Mouse (Mus musculus) testis, postnatal 14 days (tissue): ENCODE measurements around the gene Magi2.
"Not testable (repeated sequence)": the region's sequence is repeated elsewhere in the genome, so short reads cannot be mapped to it uniquely, and the experiment has no call there.

Source experiments
- DNase-seq: peaks from one replicate; pipeline ENCODE4 v3.0.0; 2021; ENCODE audit warnings: low spot score

The Magi2 gene

DNA sequence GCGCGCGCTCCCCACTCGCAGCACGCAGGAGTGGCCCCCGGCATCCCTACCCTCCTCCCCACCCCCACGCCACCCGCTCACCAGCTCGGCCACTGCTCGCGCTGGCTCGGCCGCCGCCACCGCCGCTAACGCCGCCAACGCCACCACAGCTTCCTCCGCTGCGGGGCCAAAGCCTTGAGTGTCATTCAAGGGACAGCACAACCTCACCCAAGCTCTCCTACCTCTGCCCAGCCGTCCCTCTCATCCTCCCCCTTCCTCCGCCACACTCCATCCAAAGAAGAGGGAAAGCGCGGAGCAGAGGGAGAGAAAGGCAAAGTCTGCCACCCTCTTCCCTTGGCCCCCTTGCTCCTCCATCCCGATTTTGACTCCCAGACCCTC, at the start of gene Magi2:
Gene Magi2, plus strand, starts transcription at position 171 of the 378 bp plus-strand sequence.
- no peak for DNase-seq

DNA sequence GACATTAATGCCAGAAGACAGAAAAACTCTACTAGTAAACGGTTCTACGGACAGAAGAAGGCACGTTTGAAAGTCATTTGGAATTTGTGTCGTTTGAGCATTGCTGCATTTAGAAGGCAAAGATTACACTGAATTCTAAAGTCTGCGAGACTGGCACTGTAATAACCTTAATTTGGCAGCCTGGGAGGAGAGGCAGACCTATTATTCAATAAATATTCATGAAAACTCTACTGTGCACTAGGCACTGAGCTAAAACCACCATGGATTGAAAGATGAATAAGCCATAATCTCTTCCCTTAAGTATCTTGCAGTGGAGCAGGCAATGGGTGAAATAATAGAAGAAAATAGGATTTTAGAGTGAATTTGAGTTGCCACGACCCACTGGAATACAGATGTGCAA, 48.2 kb upstream of the Magi2 start:
- no peak for DNase-seq

DNA sequence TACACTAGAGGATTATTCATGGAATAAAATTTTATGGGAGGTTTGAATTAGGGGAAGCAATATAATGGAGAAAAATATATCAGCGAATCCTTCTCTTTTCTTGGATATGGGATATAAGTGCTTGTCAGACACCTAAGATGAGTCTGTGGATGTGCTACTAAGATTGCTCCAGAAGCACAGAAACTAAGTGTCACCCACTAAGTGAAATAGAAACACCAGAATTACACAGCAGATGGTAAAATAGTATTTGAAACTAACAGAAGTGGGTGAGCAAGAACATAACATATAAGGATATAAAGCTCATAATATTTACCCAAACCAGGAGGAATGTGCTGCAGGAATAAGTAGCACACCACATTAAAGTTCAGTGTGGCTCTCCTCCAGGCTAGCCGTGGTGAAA, 40.7 kb upstream of the Magi2 start:
- no peak for DNase-seq

DNA sequence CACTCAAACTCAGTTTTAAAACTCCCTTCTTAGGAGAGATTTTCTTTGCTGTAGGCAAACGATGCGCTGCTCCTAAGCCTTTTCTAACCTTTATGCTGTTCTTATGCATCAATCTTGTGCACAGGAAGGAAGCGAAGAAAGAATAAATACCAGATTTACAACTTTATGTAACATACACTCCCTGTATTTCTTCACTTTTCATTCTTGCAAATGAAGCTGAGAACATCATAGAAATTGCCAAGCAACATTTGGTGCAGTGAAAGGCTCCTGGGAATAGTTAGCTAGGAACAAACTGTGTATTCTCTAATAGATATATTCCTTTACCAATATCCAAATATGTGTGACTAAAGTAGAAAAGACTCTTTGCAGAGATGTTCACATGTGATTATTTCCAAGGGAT, 15.2 kb upstream of the Magi2 start:
- DNase-seq, result no peak

DNA sequence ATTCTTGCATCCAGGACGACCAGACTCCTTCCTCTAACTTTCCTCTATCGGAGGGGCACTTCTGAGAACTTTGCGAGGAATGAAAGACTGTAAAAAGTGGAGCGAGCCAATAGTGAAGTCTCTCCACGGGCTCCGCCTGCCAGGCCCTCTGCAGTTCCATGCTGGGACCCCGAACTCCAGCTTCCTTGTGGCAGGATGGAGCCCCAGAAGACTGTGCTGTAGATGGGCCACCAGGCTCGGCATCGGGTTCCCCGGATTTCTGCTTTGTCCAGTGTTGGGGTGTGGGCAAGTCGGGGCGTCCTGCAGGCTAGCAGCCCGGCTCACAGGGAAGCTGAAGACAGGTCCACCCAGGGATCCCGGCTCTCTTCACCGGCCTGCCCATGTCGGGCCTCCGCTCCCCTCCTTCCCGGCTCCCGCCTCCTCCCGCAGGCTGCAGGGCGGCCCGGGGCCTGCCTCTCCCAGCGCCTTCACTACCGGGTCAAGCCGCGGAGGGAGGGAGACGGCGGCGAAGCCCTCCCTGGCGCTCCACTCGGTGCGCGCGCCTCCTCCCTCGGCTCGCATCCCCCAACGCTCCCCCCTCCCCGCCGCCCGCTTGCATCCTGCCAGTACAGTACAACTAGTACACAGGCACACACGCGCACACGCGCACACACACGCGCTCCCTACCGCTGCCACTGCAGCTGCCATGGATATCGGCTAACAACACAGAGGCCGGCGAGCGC, 531 bp upstream of the Magi2 start:
- peak; percentile 67 for DNase-seq

DNA sequence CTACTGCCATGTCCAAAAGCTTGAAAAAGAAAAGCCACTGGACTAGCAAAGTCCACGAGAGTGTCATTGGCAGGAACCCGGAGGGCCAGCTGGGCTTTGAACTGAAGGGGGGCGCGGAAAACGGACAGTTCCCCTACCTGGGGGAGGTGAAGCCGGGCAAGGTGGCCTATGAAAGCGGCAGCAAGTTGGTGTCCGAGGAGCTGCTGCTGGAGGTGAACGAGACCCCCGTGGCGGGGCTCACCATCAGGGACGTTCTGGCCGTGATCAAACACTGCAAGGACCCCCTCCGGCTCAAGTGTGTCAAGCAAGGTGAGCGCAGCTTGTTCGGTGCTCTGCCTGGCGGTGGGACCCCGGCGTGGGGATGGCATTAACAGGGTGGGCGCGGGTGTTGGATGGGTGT, 445 bp downstream of the Magi2 start:
- no peak for DNase-seq

DNA sequence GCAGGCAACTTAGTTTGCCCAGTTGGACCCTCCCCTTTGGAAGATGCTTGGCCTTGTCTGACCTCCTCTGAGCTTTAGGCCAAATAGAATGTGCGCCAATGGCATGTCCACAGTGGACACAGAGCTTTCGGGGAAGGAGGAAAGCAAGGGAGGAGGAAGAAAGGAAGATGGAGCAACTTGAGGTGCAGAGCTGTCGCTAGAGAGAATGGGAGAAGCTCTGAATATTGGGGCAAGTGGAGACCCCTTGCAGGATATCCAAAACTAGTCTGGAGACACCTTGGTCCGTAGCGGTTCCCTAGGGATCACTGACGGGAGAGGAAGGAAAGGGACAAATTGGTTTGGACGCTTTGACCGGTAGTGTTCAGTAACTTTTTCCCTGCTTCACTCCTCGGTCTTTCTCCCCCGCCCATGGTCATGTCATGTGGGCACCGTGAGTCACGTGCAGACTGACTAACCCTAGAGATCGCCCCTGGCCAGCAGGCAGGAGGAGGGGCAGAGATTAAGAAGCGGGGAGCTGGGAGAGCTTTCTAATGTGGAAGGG, 1.0 kb downstream of the Magi2 start:
- peak; percentile 25 for DNase-seq

DNA sequence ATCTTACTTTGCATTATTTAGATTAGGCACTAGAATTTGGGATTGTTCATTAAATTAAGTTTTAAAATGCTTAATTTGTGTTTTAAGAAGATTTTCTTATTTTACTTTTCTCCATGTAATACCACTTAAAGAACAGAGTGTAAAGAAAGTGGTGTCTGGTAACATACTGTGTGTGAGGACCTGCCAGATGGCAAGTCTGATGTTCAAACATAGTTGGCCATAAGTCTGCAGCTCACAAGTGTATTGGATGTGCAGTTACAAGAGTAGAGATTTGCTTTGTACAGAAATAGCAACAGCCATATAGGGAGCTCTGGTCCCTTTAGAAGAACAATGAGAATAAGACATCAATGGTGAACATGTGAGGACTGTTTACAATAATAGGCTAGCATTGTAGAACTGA, 15.0 kb downstream of the Magi2 start:
- no peak for DNase-seq

DNA sequence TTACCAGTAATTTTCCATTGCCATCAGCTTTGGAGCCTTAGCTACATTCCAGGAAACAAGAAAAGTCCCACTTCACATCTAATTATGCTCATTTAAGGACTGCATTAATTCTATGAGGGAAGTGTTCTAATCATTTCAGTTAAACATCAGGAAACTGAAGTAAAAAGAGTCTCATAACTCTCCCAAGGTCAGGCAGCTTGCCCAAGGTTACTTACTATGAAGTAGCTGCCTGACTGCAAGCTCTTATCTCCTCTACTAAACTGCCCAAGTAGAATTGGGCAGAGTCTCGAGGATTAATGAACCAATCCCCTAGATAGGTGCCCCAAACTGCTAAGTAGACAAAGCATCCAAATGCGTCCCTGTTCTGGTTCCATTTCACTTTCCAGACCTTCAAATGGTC, 19.6 kb downstream of the Magi2 start:
- DNase-seq, result no peak

DNA sequence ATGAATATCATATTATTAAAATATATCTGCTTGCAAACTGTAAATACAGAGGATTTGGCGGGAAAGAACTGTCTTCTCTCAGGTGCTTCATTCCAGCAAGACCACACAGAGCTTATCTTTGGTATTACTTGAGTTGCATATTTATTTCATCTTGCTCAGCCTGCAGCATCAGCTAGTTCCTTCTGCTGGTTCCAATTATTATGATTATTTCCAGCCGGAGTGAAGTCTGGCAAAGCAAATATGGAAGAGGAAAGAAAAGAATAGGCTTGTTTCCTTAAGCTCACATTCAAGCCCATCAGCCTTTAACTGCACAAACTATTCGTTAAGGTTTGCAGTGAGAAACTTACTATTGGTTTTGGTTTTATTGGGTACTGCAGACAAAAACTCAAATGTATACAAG, 20.4 kb downstream of the Magi2 start:
- DNase-seq, result no peak

DNA sequence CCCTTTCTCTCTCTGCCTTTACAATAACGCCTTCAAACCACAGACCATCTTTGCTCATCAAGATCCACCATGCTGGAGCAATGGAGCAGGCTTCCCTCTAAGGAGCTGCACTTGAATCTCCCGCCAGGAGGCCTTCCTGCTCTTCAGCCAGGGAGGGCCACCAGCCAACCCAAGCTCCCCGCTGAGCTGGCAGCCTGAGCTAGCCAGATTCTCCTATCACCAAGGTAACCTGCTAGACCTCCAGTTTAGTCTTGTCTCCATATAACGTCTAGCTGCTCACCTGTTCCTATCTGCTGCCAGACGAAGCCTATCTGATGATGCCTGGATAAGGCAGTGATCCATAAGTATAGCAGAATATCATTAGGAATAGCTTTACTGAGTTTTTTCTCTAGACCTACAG, 36.0 kb downstream of the Magi2 start:
- DNase-seq, result no peak

DNA sequence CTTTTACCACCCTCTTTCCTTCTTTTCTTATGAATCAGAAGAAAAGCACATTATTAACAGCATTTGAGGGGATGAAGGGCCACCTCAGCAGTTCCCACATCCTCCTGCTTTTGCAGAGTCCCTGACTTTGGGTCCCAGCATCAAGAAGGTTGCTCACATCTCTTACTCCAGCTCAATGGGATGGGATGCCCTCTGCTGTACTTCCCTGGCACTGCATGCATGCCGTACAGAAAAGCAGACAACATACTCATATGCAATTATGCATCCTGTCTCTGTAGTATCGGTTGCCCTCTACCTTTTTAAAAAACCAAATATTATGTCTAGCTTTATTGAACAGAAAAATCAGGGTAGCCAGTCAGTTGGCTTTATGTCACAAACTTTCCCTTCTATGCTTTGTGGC, 37.8 kb downstream of the Magi2 start:
- no peak for DNase-seq

DNA sequence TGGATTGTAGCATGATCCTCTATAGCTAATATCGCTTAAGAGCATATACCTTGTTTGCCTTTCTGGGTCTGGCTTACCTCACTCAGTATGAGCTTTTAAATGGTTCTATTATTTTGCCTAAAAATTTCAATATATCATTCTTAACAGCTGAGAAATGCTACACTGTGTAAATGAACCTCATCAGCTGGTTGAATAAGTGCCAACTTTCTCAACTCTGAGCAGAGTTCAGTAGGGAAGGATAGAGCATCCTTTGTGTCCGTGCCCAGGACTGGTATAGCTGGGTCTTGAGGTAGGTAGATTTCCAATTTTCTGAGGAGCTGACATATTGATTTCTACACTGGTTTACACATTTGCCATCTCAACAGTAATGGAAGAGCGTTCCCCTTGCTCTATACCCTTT, 65.7 kb downstream of the Magi2 start:
- DNase-seq, result no peak

DNA sequence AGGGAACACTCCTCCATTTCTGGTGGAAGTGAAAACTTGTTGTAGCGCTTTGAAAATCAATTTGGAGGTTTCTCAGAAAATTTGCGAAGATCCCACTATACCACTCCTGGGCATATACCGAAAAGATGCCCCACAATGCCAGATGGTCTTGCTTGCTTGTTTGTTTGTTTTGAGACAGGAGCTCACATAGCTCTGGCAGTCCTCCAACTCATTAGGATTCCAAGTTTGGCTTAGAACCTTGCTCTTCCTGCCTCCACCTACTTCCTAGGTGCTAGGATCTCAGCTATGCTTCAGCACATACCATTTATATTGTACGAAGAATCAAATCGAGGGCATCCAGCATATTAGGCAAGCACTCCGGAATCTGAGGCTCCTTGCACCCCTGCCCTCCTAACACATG, 79.8 kb downstream of the Magi2 start:
- DNase-seq, result no peak

DNA sequence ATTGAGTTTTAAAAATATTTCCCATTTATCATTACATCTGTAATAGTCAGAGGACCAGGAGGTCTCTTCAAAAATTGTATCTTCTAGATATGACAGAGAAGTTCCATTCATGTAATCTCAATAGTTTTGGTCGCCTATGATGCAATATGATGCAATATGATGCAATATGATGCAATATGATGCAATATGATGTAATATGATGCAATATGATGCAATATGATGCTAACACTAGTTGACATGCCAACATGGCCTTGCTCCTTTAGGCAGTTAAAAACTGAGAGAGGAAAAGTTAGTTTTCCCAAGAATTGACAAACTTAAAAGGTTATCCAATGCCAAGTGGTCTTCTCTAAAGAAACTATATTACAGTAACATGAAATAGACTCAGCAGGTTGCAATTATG, 83.0 kb downstream of the Magi2 start:
- DNase-seq, result no peak

DNA sequence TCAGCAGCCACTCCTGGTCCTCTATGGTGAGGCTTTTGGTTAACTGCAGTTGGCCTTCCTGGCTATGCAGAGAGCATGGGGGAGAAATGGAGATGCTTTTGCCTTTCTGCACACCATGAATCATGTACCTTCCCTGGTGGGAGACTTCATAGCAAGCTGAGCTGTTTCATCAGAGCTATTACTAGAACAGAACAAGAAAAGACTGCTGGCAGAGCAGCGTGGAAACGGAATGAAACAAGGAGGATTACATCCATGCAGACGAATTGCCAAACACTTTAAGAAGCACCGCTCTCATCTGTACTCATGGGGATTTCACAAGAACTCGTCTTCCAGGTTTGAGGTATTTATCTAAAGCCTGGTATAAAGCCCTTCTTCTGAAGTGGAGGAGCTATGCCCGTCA, 95.7 kb downstream of the Magi2 start:
- no peak for DNase-seq

DNA sequence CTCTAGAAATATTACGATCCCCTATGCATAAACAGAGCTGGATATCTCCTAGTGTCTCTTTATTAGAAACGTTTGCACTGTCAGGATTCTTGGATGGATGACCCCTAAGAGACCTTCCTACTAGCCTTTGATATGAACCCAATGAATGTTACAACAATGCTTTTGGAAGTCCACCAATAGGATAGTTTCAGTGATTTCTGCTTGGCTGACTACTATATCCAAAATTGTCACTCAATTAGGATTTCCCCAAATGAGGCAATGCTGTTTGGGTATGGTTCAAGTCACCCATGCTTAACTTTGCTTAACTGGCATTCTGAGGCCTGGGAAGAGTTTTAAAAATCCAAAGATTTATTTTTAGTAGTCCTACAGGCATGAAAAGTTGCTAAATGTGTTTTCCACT, 110.7 kb downstream of the Magi2 start:
- DNase-seq, result no peak

DNA sequence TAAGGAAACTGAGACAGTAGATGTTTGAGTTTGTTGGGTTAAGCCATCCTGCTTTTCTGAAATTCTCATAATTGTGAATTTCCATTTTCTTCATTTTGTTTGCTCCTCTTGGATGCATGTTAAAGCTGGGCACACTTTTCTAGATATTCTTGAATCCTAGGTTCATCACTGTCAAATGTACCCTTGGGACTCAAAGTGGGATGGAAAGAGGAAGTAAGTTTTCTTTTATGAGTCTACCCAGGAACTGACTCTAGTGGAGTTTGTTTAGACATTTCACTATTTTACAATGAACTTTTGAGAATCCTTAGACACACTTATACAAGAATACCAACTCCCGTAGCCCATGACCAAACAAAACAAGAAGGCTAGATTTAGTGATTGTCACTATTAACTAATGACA, 141.3 kb downstream of the Magi2 start:
- no peak for DNase-seq

DNA sequence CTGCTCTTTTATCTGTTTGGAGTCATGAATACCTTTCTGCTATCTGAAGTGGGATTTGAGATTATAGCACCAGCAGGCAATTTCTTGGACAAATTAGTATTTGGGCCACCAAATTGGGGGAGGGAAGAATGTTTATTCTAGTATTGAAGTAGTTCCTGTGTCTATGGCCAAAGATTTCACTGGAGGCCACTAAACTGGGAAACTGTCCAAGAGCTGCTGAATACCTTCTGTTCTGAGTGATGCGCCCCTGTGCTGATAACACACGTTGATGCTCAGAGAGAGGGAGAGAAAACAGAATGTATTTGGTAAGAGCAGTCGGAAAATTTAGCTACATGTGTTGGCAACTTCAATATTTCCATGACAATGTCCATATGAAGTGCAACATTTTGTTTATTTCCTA, 169.0 kb downstream of the Magi2 start:
- DNase-seq, result no peak

DNA sequence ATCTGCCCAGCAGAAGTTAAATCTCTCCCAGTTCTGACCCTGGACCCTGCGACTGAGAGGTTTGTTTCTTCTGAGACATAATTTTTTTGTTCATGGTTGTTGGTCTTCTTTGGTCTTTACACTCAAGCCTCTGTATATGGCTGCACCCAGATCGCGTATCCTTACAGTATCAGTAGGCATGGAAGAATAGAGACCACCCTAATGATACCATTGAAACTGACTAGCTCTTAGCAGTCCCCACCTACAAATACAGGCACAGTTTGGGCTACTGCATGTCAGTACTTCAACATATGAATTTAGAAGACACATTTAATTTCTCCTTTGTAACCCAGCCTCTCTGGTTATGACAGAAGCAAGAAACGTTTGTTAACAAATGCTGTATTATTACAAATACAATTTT, 173.5 kb downstream of the Magi2 start:
- DNase-seq, result no peak

DNA sequence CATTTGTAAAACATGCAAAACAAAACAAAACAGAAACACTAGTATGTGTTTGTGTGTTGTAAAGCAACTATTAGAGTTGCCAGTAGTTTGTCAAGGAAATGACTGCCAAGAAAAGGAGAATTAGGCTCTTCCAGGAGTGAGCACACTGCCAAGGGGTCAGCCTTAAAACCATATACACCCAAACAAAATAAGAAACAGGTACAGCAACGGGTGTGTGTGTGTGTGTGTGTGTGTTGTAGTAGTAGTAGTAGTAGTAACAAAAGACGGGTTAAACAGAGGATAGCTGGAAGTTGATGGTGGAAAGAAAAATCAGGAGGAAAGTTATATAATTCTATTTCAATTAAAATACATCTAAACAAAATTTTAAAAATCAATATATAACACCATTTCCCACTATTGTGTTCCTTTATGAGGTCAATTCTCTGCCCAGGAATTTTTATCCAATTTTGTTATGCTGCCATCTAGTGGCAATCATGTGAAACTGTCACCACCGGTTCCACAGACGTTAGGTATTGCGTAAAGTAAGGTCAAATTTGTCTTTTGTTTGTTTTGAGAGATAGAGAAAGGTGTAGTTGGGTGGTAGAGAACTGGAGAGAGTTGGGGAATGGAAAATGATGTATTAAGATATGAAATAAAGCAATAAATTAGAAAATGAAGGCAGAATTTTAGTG, 174.0 kb downstream of the Magi2 start:
- no peak for DNase-seq

DNA sequence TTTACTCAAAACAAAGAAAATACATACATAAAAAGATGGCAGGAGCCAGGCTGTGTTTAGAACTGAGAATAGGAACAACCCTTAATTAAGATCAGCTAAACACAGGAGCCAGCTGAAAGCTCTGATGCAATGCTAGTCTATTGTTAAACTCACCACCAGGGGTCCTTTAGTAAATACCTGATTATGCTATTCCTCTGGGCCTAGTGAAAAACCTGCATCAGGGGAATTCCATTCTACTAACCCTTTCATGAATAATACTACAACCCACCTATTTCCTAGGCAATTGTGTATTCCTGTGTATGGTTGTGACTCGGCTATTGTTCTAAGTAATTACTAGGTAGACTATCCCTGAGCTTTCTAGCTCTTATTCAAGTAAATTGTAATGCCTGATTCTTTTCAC, 177.4 kb downstream of the Magi2 start:
- DNase-seq, result not testable (repeated sequence)

DNA sequence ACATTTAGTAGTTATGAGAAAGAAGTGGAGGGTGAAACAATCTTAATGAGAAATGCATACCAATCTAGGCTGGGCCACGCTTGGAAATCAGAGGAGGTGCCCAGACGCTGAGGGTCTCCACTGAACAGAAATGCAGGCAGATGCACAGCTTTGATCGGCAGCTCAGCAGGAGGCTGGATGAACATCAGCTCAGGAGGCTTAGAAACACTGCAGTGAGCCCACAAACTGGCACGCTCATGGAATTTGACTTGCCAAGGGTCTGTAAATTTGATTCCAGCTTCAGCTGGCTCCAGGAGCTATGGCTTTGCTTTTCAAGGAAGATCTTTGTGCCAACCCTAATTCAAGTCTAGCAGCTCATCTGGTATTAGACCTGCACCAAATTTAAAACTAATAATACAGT, 187.7 kb downstream of the Magi2 start:
- DNase-seq, result no peak

DNA sequence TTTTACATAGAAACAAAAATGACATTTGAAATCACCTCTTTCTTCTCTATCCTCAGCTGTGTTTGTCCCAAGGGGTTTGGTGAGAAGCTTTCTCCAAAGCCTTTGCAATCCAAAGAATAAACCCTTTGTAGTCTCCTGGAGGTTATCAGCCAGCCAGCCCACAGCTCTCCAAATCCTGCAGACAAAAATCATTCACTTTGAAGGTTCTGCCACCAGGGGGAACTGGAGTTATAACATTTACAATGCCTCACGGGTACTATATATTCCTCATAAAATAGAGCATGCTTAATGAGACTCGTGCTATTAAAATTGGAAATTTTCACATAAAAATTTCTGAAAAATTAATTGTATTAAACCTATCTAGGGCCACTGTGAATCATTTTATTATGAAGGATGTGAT, 202.5 kb downstream of the Magi2 start:
- DNase-seq, result peak; percentile 10
